Mouse (Mus musculus): ENCODE data around the gene Pdcl. TPM values are rescaled to one million over a fixed set of nuclear protein-coding genes. Genes with fewer than 3 reads are reported as not detected.
A peak's percentile ranks its signal among the peaks of the same experiment; 100 is the strongest.

Pdcl gene
- polyA plus RNA-seq (2015; fragmentation: Nextera tagmentation; extraction: Ambion mirVana): 48.3 and 50.2 TPM in 2 replicates

- no peaks in the 10 kb centered on the region for H3K9me3 ChIP-seq
- peak; percentile 99 for ATAC-seq (ENCODE audit: insufficient number of reproducible peaks, insufficient read depth, low FRiP score, low TSS enrichment, low read depth)
- H3K4me1 ChIP-seq: peaks cover 11% of the 10 kb centered on the region
- no peaks in the 10 kb centered on the region for H3K27me3 ChIP-seq
- peak within 1 kb of the TSS; percentile 87 for H3K9ac ChIP-seq
- H3K27ac ChIP-seq: peak within 1 kb of the TSS; percentile 97
- peak within 1 kb of the TSS; percentile 70 for H3K4me3 ChIP-seq
- peaks cover 31% of the 10 kb centered on the region for H3K36me3 ChIP-seq
- WGBS: under 1% methylated on average over 42 of the region's 42 CpGs
- peak within 1 kb of the TSS; percentile 72 for H3K4me2 ChIP-seq
Observed at GRCm38 (mm10) chr2:37358633-37359540, at the start of gene Pdcl. Gene Pdcl (minus strand): TSS chr2:37359332.

DNA sequence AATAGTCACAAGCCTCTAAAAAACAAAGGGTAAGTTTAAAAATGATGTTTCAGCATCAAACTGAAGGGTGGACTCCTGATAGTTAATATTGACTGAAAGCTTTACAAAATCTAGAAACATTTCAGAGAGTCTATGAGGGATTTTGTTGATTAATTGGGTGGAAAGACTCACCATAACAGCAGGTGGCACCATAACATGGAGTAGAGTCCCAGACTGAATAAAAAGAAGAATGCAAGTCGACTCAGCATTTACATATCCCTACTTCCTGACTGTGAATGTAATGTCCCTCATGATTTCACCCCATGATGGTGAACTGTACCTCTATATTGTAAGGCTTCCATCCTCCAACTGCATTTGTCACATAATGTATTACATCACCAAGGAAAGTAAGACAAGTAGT, 36.4 kb upstream of the Pdcl start:
- ATAC-seq (ENCODE audit: insufficient number of reproducible peaks, insufficient read depth, low FRiP score, low TSS enrichment, low read depth): no peak
- H3K9ac ChIP-seq: no peak overlapping the region
- no peaks in the 10 kb centered on the region for H3K9me3 ChIP-seq
- H3K27me3 ChIP-seq: no peaks in the 10 kb centered on the region
- WGBS: 69% methylated on average over 1 of the region's 1 CpGs
- H3K4me3 ChIP-seq: no peak overlapping the region
- peaks cover 54% of the 10 kb centered on the region for H3K36me3 ChIP-seq
- no peak overlapping the region for H3K4me2 ChIP-seq
- H3K4me1 ChIP-seq: no peaks in the 10 kb centered on the region
- H3K27ac ChIP-seq: no peak overlapping the region

GRCm38 (mm10) chr2:37382921-37383320, 23.8 kb upstream of the Pdcl start:
- 93% methylated on average over 9 of the region's 9 CpGs for WGBS
- no peak overlapping the region for H3K4me3 ChIP-seq
- no peak for ATAC-seq (ENCODE audit: insufficient number of reproducible peaks, insufficient read depth, low FRiP score, low TSS enrichment, low read depth)
- H3K27me3 ChIP-seq: no peaks in the 10 kb centered on the region
- H3K9me3 ChIP-seq: no peaks in the 10 kb centered on the region
- H3K4me1 ChIP-seq: no peaks in the 10 kb centered on the region
- H3K27ac ChIP-seq: no peak overlapping the region
- H3K4me2 ChIP-seq: no peak overlapping the region
- peaks cover 38% of the 10 kb centered on the region for H3K36me3 ChIP-seq
- H3K9ac ChIP-seq: no peak overlapping the region

- Histone ChIP-seq H3K4me3 (no peak overlapping the region), H3K9me3 (no peaks in the 10 kb centered on the region), H3K36me3 (peaks cover 50% of the 10 kb centered on the region), H3K9ac (no peak overlapping the region), H3K4me2 (no peak overlapping the region), H3K27me3 (no peaks in the 10 kb centered on the region), H3K27ac (no peak overlapping the region), H3K4me1 (no peaks in the 10 kb centered on the region)
- ATAC-seq (ENCODE audit: insufficient number of reproducible peaks, insufficient read depth, low FRiP score, low TSS enrichment, low read depth): no peak
- WGBS: 65% methylated on average over 2 of the region's 2 CpGs
Observed at GRCm38 (mm10) chr2:37380189-37380588, 21.1 kb upstream of the Pdcl start.

DNA sequence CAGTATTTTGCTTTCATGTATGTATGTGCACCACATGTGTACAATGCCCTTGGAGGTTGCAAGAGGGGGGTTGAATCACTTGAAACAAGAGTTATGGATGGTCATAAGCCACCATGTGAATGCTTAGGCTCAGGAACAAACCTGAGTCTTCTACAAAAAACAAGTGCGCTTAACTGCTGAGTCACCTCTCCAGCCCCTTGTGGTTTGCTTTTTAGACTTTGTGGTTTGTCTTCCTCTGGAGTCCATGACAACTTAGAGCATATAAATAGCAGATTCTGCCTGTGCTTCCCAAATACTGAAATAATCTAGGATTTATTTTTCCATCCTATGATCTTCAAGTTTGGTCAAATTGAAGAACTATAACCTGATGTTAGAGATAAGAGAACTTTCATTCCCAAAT, 16.9 kb upstream of the Pdcl start:
- Histone ChIP-seq H3K36me3 (peaks cover 35% of the 10 kb centered on the region), H3K27me3 (no peaks in the 10 kb centered on the region), H3K4me2 (no peak overlapping the region), H3K4me3 (no peak overlapping the region), H3K4me1 (no peaks in the 10 kb centered on the region), H3K27ac (no peak overlapping the region), H3K9ac (no peak overlapping the region), H3K9me3 (no peaks in the 10 kb centered on the region)
- ATAC-seq (ENCODE audit: insufficient number of reproducible peaks, insufficient read depth, low FRiP score, low TSS enrichment, low read depth): no peak
- WGBS: 97% methylated on average over 1 of the region's 1 CpGs

DNA sequence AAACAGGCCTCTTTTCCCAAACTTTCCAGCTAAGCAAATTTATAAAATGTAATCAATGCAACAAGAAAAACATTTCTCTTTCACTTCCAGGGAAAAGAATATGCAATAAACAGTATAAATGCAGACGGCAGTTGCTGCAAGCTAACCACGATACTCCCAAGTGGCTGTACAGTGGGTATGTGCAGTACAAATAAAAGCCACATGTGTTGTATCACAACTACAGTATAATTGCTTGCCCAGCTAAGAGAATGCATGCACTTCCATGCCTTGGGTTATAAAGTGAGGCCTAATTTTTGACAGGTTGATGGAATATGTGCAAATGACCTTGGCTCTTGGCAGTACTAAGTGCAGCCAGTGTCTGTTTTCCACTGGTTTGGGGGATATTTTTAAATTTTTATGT, 11.5 kb upstream of the Pdcl start:
- WGBS: 36% methylated on average over 2 of the region's 2 CpGs
- H3K9ac ChIP-seq: no peak overlapping the region
- no peak overlapping the region for H3K4me2 ChIP-seq
- H3K27ac ChIP-seq: no peak overlapping the region
- no peaks in the 10 kb centered on the region for H3K4me1 ChIP-seq
- no peaks in the 10 kb centered on the region for H3K9me3 ChIP-seq
- peaks cover 13% of the 10 kb centered on the region for H3K36me3 ChIP-seq
- no peak for ATAC-seq (ENCODE audit: insufficient number of reproducible peaks, insufficient read depth, low FRiP score, low TSS enrichment, low read depth)
- no peaks in the 10 kb centered on the region for H3K27me3 ChIP-seq
- no peak overlapping the region for H3K4me3 ChIP-seq

DNA sequence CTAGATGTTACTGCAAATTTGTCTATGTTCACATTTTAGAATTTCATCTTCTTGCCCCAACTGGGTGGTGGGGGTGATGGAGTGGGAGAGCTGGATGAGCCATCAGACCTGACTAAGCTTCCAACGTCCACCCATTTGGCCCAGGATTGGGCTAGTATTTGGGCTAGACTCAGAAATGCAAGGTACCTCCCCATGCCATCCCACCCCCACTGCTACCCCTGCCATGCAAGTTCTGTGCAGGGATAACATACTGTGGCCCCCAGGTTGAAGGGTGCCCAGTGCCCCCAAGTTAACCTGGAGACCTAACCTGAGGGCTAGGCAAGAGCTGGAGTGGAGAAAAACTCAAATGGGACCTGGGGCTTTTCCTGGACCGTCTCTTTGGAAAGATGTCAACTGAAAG, 776 bp upstream of the Pdcl start:
- Histone ChIP-seq H3K4me2 (peak overlapping the region; percentile 72), H3K9me3 (no peaks in the 10 kb centered on the region), H3K27me3 (no peaks in the 10 kb centered on the region), H3K36me3 (peaks cover 21% of the 10 kb centered on the region), H3K9ac (no peak overlapping the region), H3K4me1 (peaks cover 11% of the 10 kb centered on the region), H3K27ac (no peak overlapping the region), H3K4me3 (0 out of 2 replicates have a peak overlapping the region, but pooled peaks have one; percentile 70)
- ATAC-seq (ENCODE audit: insufficient number of reproducible peaks, insufficient read depth, low FRiP score, low TSS enrichment, low read depth): no peak
- WGBS: 88% methylated on average over 2 of the region's 2 CpGs

DNA sequence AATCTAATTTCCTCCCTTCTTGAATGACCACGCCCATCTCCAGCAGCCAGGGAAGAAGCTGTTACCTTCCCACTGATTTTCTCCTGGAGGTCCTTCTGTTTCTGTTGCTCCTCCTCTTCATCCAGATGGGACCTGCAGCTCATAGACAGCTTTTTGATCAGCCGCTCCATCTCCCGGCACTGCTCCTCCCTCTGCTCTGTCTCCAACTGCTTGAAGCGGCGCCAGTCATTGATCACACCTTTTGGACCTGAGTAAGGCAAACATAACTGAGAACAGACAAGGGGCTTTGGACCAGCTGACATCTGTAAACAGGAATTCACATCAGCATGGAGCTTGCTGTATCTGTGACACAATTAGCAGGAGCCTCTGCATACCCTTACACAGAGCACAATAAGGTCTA, 3.6 kb downstream of the Pdcl start:
- Histone ChIP-seq H3K36me3 (peaks cover 62% of the 10 kb centered on the region), H3K27ac (no peak overlapping the region), H3K4me2 (no peak overlapping the region), H3K4me1 (peaks cover 11% of the 10 kb centered on the region), H3K9me3 (no peaks in the 10 kb centered on the region), H3K4me3 (no peak overlapping the region), H3K9ac (no peak overlapping the region), H3K27me3 (no peaks in the 10 kb centered on the region)
- no peak for ATAC-seq (ENCODE audit: insufficient number of reproducible peaks, insufficient read depth, low FRiP score, low TSS enrichment, low read depth)
- WGBS: 97% methylated on average over 5 of the region's 5 CpGs

- Histone ChIP-seq H3K9ac (no peak overlapping the region), H3K4me1 (no peaks in the 10 kb centered on the region), H3K27ac (no peak overlapping the region), H3K4me3 (no peak overlapping the region), H3K9me3 (no peaks in the 10 kb centered on the region), H3K36me3 (peaks cover 68% of the 10 kb centered on the region), H3K27me3 (no peaks in the 10 kb centered on the region), H3K4me2 (no peak overlapping the region)
- ATAC-seq (ENCODE audit: insufficient number of reproducible peaks, insufficient read depth, low FRiP score, low TSS enrichment, low read depth): no peak
- 87% methylated on average over 7 of the region's 7 CpGs for WGBS
Observed at GRCm38 (mm10) chr2:37351671-37352070, 7.5 kb downstream of the Pdcl start.

- Histone ChIP-seq H3K36me3 (no peaks in the 10 kb centered on the region), H3K27me3 (no peaks in the 10 kb centered on the region), H3K4me1 (no peaks in the 10 kb centered on the region), H3K4me3 (no peak overlapping the region), H3K27ac (no peak overlapping the region), H3K4me2 (no peak overlapping the region), H3K9ac (no peak overlapping the region), H3K9me3 (no peaks in the 10 kb centered on the region)
- 63% methylated on average over 10 of the region's 10 CpGs for WGBS
- no peak for ATAC-seq (ENCODE audit: insufficient number of reproducible peaks, insufficient read depth, low FRiP score, low TSS enrichment, low read depth)
Observed at GRCm38 (mm10) chr2:37338497-37339187, 20.5 kb downstream of the Pdcl start.

DNA sequence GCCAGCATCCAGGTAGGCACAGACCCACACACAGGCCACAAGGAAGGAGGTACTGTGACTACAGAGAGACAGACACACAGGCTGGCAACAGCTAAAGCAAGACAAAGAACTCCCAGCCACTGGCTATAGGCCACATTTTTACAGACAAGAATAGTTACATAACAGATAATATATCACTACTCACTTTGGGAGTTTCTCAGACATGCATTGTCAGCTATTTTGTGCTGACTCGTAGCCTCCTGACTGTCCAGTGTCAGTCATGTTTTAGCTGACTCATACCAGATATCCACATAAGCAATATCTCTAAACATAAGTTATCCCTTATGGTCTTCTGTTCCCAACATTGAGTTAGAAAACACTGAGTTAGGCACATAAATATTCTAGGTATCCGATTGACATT, 25.8 kb downstream of the Pdcl start:
- no peak for ATAC-seq (ENCODE audit: insufficient number of reproducible peaks, insufficient read depth, low FRiP score, low TSS enrichment, low read depth)
- no peak overlapping the region for H3K4me2 ChIP-seq
- no peaks in the 10 kb centered on the region for H3K27me3 ChIP-seq
- H3K27ac ChIP-seq: no peak overlapping the region
- WGBS: 83% methylated on average over 2 of the region's 2 CpGs
- no peak overlapping the region for H3K9ac ChIP-seq
- no peak overlapping the region for H3K4me3 ChIP-seq
- H3K36me3 ChIP-seq: no peaks in the 10 kb centered on the region
- no peaks in the 10 kb centered on the region for H3K9me3 ChIP-seq
- H3K4me1 ChIP-seq: no peaks in the 10 kb centered on the region

DNA sequence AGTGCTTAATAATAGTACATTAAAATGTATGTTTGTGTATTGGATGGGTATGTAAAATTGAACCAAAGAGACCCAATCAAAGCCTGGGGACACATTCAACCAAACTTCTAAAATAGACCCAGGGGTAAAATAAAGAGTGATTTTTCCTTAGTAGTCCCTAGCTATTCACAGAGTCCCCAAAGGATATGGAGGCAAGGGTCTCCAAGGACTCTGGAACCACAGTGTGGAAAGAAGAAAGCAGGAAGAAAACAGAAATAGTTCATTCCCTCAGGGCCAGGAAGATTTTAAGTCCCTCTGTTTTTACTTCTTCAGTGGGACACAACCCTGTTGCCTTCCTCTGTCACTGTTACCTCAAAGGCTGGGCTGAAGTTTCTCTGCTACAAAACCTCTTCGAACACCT, 32.9 kb downstream of the Pdcl start, which contains the start of gene Olfr368:
TSS of gene Olfr368 (plus strand) at position 301 of the 400 bp plus-strand sequence.
- no peaks in the 10 kb centered on the region for H3K4me1 ChIP-seq
- no peaks in the 10 kb centered on the region for H3K36me3 ChIP-seq
- no peaks in the 10 kb centered on the region for H3K27me3 ChIP-seq
- 76% methylated on average over 1 of the region's 1 CpGs for WGBS
- H3K9me3 ChIP-seq: no peaks in the 10 kb centered on the region
- H3K9ac ChIP-seq: no peak within 1 kb of the TSS
- no peak within 1 kb of the TSS for H3K4me3 ChIP-seq
- H3K4me2 ChIP-seq: no peak within 1 kb of the TSS
- ATAC-seq (ENCODE audit: insufficient number of reproducible peaks, insufficient read depth, low FRiP score, low TSS enrichment, low read depth): no peak
- no peak within 1 kb of the TSS for H3K27ac ChIP-seq

All from embryonic facial prominence, embryonic 13.5 days (tissue).